Mouse (Mus musculus) G1E (cell line): ENCODE results near the gene Akr1c19. TPM values are rescaled to one million over a fixed set of nuclear protein-coding genes. Genes with fewer than 3 reads are reported as not detected.
"Not testable (repeated sequence)": the region's sequence is repeated elsewhere in the genome, so short reads cannot be mapped to it uniquely, and the experiment has no call there.

ENCODE experiments used
- ATAC-seq: 2 replicates; pipeline ENCODE4 v1.8.0; 2016; ENCODE audit warnings: mild to moderate bottlenecking; ENCODE audit not compliant: insufficient number of reproducible peaks, poor library complexity, low FRiP score, severe bottlenecking; ENCODE audit errors: extremely low read depth
- DNase-seq: peaks from one replicate; pipeline ENCODE4 v3.0.0; 2012; ENCODE audit warnings: low spot score
- H3K27me3 ChIP-seq: 2 replicates; pipeline ENCODE4 v1.6.1; 2012; ENCODE audit warnings: mild to moderate bottlenecking, low read length, inconsistent platforms; ENCODE audit not compliant: insufficient read depth
- H3K36me3 ChIP-seq: replicated peaks from 2 replicates; pipeline ENCODE3; 2012; ENCODE audit warnings: mild to moderate bottlenecking, inconsistent platforms
- H3K4me1 ChIP-seq: 2 replicates; pipeline ENCODE4 v1.6.1; 2012; ENCODE audit warnings: low read depth, low read length, inconsistent platforms, mixed read lengths; ENCODE audit not compliant: insufficient read depth
- H3K4me3 ChIP-seq: 2 replicates; pipeline ENCODE4 v1.5.1; 2012; ENCODE audit warnings: low read depth, mild to moderate bottlenecking, inconsistent platforms, low read length, moderate library complexity, mixed read lengths
- H3K9me3 ChIP-seq: replicated peaks from 2 replicates; pipeline ENCODE4 v1.6.1; 2012; ENCODE audit warnings: inconsistent platforms
- CTCF ChIP-seq: IDR thresholded peaks from 2 replicates; pipeline ENCODE4 v1.5.1; 2012; ENCODE audit warnings: low read depth, low read length, inconsistent platforms, mixed read lengths
- GATA1 ChIP-seq: IDR thresholded peaks from 2 replicates; pipeline ENCODE4 v1.6.1; 2012; ENCODE audit warnings: borderline replicate concordance, low read length, inconsistent platforms, mixed read lengths
- GATA2 ChIP-seq: IDR thresholded peaks from 2 replicates; pipeline ENCODE4 v1.6.1; 2012; ENCODE audit warnings: low read depth, low read length, inconsistent platforms, borderline replicate concordance
- POLR2AphosphoS5 ChIP-seq: IDR thresholded peaks from 2 replicates; pipeline ENCODE4 v1.6.1; 2012; ENCODE audit warnings: low read depth, low read length, inconsistent platforms; ENCODE audit not compliant: insufficient replicate concordance
- TAL1 ChIP-seq: conservative IDR thresholded peaks from 2 replicates; pipeline ENCODE4 v1.6.1; 2012; ENCODE audit warnings: low read depth, low read length, inconsistent platforms, mixed read lengths
- polyA plus RNA-seq: library from polyadenylated mRNA; stranded (reverse); fragments of >175 nt; gene quantifications from 2 replicates; pipeline ENCODE4 v1.2.3, GENCODE M21; 2012
- total RNA-seq, 2 experiments: library from RNA; stranded (forward) in 1 of 2; stranded (reverse) in 1 of 2; fragments of 200-1000 nt in 1 of 2; fragments of >200 nt in 1 of 2; fragmentation: Nextera tagmentation in 1 of 2; gene quantifications; 2 replicates each; pipeline ENCODE4 v1.2.3; 2014 to 2017

The Akr1c19 gene
- total and polyA plus RNA-seq, 3 experiments = 0.11 TPM; not detected in 2

DNA sequence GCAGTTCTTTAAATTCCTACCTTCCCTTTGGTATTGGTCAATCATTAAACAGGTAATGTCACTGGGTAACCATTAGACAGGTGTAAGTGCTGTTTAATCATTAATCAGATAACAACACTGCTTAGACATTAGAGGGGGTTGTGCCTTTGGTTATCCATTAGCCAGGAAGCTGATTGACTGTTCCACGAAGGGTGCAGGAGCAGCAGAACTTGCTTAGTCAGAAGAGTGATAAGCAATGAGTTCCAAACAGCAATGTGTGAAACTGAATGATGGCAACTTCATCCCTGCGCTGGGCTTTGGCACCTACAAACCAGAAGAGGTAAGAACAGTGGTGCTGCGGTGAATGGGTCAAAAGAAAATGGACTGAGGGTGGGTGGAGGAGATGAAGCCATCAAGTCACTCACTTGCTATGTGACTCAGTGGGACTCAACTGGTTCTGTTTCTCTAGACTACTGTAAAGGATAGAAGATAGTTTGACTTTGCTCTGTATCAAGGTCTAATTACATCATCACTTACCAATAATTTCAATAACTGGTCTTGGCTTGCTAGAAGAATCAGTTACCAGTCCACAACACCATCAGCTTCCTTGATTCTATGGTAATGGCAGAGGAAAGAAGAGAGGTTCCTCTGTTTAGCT is 5.2 kb downstream of the Akr1c19 start:
- ATAC-seq (no peak), DNase-seq (no peak)
- H3K9me3 ChIP-seq = no peaks in the 10 kb centered on the region
- H3K36me3 ChIP-seq = no peaks in the 10 kb centered on the region
- peaks cover 15% of the 10 kb centered on the region for H3K4me1 ChIP-seq
- no peak overlapping the region for H3K4me3 ChIP-seq
- H3K27me3 ChIP-seq = no peaks in the 10 kb centered on the region
- no peak for TF ChIP-seq CTCF
- TF ChIP-seq TAL1 = no peak
- TF ChIP-seq GATA2 = no peak
- no peak for TF ChIP-seq POLR2AphosphoS5
- TF ChIP-seq GATA1 = no peak

DNA sequence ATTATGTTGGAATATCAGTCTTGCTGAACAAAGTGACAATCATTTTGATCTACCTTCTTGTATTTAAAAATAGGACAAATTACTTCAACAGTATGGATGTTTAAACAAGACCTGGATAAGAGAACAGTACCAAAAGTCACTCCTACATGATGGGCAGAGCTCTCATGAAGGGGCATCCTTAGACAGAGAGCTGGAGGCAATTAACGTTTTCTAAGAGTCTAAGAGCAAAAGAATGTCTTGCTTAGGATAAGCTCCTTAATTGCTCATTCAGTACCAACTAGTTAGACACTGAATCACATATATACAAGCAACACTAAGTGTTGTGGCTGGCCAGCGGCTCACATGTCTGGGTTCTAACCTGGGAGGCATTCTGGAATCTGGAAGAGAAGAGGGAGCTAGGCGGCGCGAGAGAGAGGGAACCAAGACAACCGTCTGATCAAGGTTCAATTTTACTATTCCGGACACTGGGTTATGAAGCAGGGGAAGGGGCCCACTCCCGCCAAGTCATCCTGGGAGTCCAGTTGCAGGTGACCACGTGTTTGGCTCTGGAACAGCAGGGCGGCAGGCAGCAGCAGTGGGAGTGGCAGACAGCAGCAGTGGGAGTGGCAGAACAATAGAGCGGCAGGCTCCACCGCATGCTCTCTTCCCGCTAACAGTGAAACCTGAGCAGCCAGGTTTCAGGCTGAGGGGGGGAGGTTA is 16.5 kb downstream of the Akr1c19 start:
- Histone ChIP-seq H3K36me3 (no peaks in the 10 kb centered on the region), H3K4me3 (peak overlapping the region; percentile 62; the same call in 1 of the 2 replicates), H3K27me3 (no peaks in the 10 kb centered on the region), H3K4me1 (peaks cover 23% of the 10 kb centered on the region), H3K9me3 (no peaks in the 10 kb centered on the region)
- ATAC-seq (peak; percentile 68), DNase-seq (no peak)
- TF ChIP-seq GATA2 (no peak), GATA1 (no peak), POLR2AphosphoS5 (no peak), CTCF (no peak), TAL1 (no peak)

DNA sequence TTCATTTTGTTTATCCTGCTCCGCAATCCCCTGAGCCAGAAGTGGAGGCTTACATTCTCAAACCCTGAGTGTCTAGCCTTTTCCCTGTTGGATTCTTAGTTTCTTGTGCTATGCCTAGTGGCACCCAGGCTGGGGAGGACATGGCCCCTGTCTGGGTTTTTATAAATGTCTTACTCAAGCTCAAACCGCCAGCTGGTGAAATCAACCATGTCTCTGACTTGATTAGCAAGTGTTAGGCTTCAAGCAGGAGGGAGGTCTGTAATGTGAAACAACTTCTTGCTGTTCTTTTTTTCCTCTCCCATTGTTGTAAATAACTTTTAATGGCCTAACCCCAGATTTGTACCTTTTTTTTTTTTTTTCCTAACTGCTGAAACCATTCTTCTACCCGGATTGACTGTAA is 20.8 kb downstream of the Akr1c19 start:
- no peak for DNase-seq
- no peak overlapping the region for H3K4me3 ChIP-seq
- H3K4me1 ChIP-seq = peaks cover 23% of the 10 kb centered on the region
- no peaks in the 10 kb centered on the region for H3K36me3 ChIP-seq
- TF ChIP-seq GATA1 (no peak), CTCF (no peak), POLR2AphosphoS5 (no peak), TAL1 (no peak), GATA2 (no peak)
- H3K27me3 ChIP-seq = no peaks in the 10 kb centered on the region
- H3K9me3 ChIP-seq = no peaks in the 10 kb centered on the region
- no peak for ATAC-seq

DNA sequence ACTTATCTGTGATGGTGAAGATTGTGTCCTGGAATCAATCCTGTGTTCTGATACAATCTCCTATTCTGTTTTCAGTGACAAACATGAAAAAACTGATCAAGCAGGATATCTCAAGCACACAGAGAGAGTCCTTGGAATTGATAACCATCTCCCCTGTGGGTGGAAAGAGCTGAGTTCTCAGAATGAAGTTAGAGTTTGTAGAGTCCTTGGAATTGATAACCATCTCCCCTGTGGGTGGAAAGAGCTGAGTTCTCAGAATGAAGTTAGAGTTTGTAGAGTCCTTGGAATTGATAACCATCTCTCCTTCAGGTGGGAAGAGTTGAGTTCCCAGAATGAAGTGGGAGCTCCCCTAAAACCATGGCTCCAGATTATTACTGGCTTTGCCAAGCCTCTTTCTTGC is 28.4 kb downstream of the Akr1c19 start:
- not testable (repeated sequence) for H3K4me3 ChIP-seq, DNase-seq, H3K36me3 ChIP-seq, H3K27me3 ChIP-seq, H3K9me3 ChIP-seq
- peaks cover 19% of the 10 kb centered on the region for H3K4me1 ChIP-seq
- ATAC-seq = peak; percentile 93
- TF ChIP-seq GATA2 = 0 out of 2 replicates have a peak, but pooled peaks have one; percentile 16
- TF ChIP-seq TAL1 = peak; percentile 41; the same call in 1 of the 2 replicates

DNA sequence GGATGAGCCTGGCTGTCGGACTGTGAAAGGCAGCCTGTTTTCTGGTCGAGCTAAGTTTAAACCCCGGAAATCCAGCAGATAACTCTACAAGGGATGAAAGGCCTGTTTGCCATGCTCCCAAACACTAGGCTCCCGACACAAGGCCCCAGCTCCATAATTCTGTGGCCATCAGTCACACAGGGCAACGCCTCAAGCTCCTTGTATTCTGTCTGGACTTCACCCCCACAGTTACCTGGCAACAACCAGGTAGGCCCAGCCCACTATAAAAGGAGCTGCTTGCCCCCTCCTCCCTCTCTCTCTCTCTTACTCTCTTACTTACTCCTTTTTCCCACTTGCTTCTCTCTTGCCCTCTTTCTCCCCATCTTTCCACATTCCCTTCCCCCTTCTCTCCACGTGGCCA is 28.8 kb downstream of the Akr1c19 start:
- peaks cover 19% of the 10 kb centered on the region for H3K4me1 ChIP-seq

DNA sequence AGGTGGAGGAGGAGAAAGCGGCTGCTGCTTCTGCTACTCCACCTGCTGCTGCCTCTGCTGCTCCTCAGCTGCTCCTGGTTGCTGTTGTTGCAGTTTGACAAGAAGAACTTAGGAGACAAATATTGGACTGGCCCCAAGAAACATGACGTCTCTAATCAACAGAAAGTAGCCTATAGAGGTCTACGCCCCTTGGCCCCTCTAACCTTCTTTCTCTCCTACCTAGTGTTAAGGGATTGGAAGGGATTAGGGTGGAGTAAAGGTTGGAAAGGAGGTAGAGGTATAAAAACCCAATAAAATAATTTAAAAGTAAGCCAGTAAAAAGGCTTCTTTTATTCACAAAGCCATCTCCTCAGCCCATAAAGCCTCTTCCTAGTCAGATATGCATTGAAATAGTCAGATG is 36.1 kb downstream of the Akr1c19 start:
- H3K9me3 ChIP-seq = no peaks in the 10 kb centered on the region
- peaks cover 13% of the 10 kb centered on the region for H3K4me1 ChIP-seq
- H3K27me3 ChIP-seq = no peaks in the 10 kb centered on the region
- no peak overlapping the region for H3K4me3 ChIP-seq
- no peaks in the 10 kb centered on the region for H3K36me3 ChIP-seq
- ATAC-seq (no peak), DNase-seq (no peak)
- no peak for TF ChIP-seq CTCF
- TF ChIP-seq GATA2 = no peak
- no peak for TF ChIP-seq GATA1

More for the DNA sequence above, 28.8 kb downstream of the Akr1c19 start:
- no peaks in the 10 kb centered on the region for H3K27me3 ChIP-seq
- ATAC-seq (no peak), DNase-seq (no peak)
- peaks cover 8% of the 10 kb centered on the region for H3K9me3 ChIP-seq
- no peak overlapping the region; the same call in 1 of the 2 replicates for H3K4me3 ChIP-seq
- H3K36me3 ChIP-seq = no peaks in the 10 kb centered on the region
- no peak for TF ChIP-seq TAL1
- TF ChIP-seq GATA1 = no peak
- no peak for TF ChIP-seq POLR2AphosphoS5
- TF ChIP-seq GATA2 = no peak
- TF ChIP-seq CTCF = no peak

DNA sequence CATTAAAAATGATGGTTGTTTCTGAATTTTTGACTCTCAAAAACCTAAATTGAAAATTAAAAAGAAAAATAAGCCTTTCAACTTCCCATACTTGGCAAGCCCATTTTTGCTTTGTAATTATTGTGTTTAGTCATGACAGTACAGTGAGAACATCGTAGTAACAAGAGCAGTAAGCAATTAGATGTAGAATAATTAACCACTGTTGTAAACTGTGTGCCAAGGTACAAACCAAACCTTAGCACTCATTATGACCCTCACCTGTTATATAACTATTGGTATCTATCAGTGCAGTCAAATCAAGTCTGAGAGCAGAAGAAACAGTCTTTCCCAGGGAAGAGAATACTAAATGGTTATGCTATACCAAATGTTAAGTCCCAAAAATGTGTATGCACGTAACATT is 36.5 kb downstream of the Akr1c19 start:
- Histone ChIP-seq H3K9me3 (no peaks in the 10 kb centered on the region), H3K4me3 (no peak overlapping the region), H3K27me3 (no peaks in the 10 kb centered on the region), H3K36me3 (no peaks in the 10 kb centered on the region), H3K4me1 (peaks cover 13% of the 10 kb centered on the region)
- DNase-seq (no peak), ATAC-seq (no peak)
- no peak for TF ChIP-seq GATA2
- no peak for TF ChIP-seq POLR2AphosphoS5
- TF ChIP-seq GATA1 = no peak
- TF ChIP-seq TAL1 = no peak

DNA sequence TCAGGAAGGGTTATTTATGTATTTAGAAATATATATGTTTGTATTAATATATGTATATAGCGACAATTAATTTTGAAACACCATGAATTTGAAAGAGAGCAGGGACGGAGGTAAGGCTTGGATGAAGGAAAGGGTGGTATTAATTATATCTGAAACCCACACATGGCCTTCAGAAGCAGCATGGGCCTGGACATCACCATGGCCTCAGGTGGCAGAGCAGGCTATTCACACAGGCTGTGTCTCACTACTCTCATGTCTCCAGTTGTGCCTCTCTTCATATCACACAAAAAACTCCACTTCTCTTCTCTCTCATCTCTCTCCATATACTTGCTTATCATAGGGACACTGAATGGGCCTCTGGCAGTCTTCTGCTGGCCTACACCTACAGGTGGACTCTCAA is 37.0 kb downstream of the Akr1c19 start:
- H3K4me1 ChIP-seq = peaks cover 13% of the 10 kb centered on the region
- not testable (repeated sequence) for DNase-seq, H3K27me3 ChIP-seq, H3K9me3 ChIP-seq, ATAC-seq, H3K4me3 ChIP-seq, H3K36me3 ChIP-seq
